Comparison of ENCODE assay signal across 8 mouse cellular contexts in the genomic region with DNA sequence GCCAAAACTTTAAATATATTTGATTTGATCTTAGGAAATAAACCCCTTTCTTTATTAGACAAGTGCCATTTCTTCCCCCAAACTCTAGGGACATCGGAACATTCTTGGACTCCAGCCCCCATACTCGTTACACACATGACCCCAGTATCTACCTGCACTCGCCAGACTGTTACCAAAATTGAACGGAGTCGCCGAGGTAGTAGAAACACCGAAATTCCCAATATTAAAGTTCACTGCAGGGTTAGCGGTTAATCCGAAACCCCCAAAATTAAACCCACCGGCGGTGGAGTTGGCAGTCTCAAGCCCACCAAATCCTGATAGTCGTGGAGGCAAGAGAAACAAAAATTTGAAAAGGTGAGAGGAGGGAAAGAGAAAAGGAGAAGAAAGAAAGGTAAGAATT. TPM values are rescaled to one million over a fixed set of nuclear protein-coding genes. Genes with fewer than 3 reads are reported as not detected.
DNase-seq lines count a peak whose midpoint lies in the region; ATAC-seq lines count a peak whose summit lies in the region.

No protein-coding gene starts in this region.

- H3K4me2 ChIP-seq in kidney, embryonic 15.5 days: peak overlapping the region; percentile 84
- H3K4me2 ChIP-seq in forebrain, embryonic 16.5 days (ENCODE audit: low read length): peak overlapping the region; percentile 85

- peaks cover 9% of the 10 kb centered on the region for H3K4me1 ChIP-seq in kidney, embryonic 15.5 days
- peaks cover 25% of the 10 kb centered on the region for H3K4me1 ChIP-seq in forebrain, embryonic 16.5 days (replicated peaks; ENCODE audit: control insufficient read depth, insufficient read depth, low read length)
- H3K4me1 ChIP-seq in midbrain, embryonic 10.5 days: peaks cover 20% of the 10 kb centered on the region

- peak overlapping the region; percentile 90 for H3K9ac ChIP-seq in kidney, embryonic 15.5 days
- H3K9ac ChIP-seq in forebrain, embryonic 16.5 days (replicated peaks; ENCODE audit: low read depth, low read length): peak overlapping the region; percentile 93

- no peak overlapping the region for H3K27ac ChIP-seq in kidney, embryonic 15.5 days
- H3K27ac ChIP-seq in forebrain, embryonic 16.5 days (ENCODE audit: low read length): no peak overlapping the region
- H3K27ac ChIP-seq in midbrain, embryonic 10.5 days (replicated peaks): peak overlapping the region; percentile 98

- H3K4me3 ChIP-seq in kidney, embryonic 15.5 days (replicated peaks): peak overlapping the region; percentile 86
- peak overlapping the region; percentile 97 for H3K4me3 ChIP-seq in forebrain, embryonic 16.5 days (replicated peaks; ENCODE audit: low read length)
- peak overlapping the region; percentile 99 for H3K4me3 ChIP-seq in midbrain, embryonic 10.5 days

- H3K36me3 ChIP-seq in kidney, embryonic 15.5 days: peaks cover 13% of the 10 kb centered on the region
- H3K36me3 ChIP-seq in forebrain, embryonic 16.5 days (ENCODE audit: control insufficient read depth, insufficient read depth): peaks cover 2% of the 10 kb centered on the region; the same call in 1 of the 2 replicates
- peaks cover 17% of the 10 kb centered on the region for H3K36me3 ChIP-seq in midbrain, embryonic 10.5 days

- no peaks in the 10 kb centered on the region for H3K9me3 ChIP-seq in kidney, embryonic 15.5 days (replicated peaks)
- no peaks in the 10 kb centered on the region for H3K9me3 ChIP-seq in forebrain, embryonic 16.5 days (ENCODE audit: control insufficient read depth, low read length)
- H3K9me3 ChIP-seq in midbrain, embryonic 10.5 days (replicated peaks): no peaks in the 10 kb centered on the region

- ATAC-seq in kidney, embryonic 15.5 days (replicated peaks; ENCODE audit: low FRiP score): no peak
- no peak for ATAC-seq in forebrain, embryonic 16.5 days
- ATAC-seq in CD4-positive, CD25-positive, alpha-beta regulatory T cell, adult 4 months: no peak

- under 1% methylated on average over 12 of the region's 12 CpGs for WGBS in kidney, embryonic 15.5 days
- under 1% methylated on average over 12 of the region's 12 CpGs for WGBS in forebrain, embryonic 16.5 days
- 2% methylated on average over 12 of the region's 12 CpGs for WGBS in midbrain, embryonic 10.5 days

- no peaks in the 10 kb centered on the region for H3K27me3 ChIP-seq in kidney, embryonic 15.5 days
- no peaks in the 10 kb centered on the region for H3K27me3 ChIP-seq in forebrain, embryonic 16.5 days (replicated peaks; ENCODE audit: control insufficient read depth, insufficient read depth, low read length)
- H3K27me3 ChIP-seq in midbrain, embryonic 10.5 days (ENCODE audit: low read depth, poor library complexity, severe bottlenecking): no peaks in the 10 kb centered on the region

- no peak for DNase-seq in kidney, postnatal 36 days
- DNase-seq in MN1 (ENCODE audit: low spot score): peak; percentile 24
- DNase-seq in midbrain, embryonic 10.5 days (ENCODE audit: low spot score): peak; percentile 16
- no peak for DNase-seq in layer of hippocampus, postnatal 14 days (ENCODE audit: low spot score in 2 of 2)
- DNase-seq in gastrocnemius, adult 8-10 months (ENCODE audit: low spot score in 2 of 2): no peak

RNA-seq across cellular contexts. Expression of a gene that starts 0.9 kb away (rescaled TPM):
- 54.1 and 55.1 TPM in 2 replicates for polyA plus RNA-seq in kidney, embryonic 15.5 days (2015; fragmentation: Nextera tagmentation; extraction: Ambion mirVana)
- 63.4 and 65.6 TPM in 2 replicates for polyA plus RNA-seq in forebrain, embryonic 16.5 days (2015; fragmentation: Nextera tagmentation; extraction: Ambion mirVana)
- 63.4 and 70.0 TPM in 2 replicates for polyA plus RNA-seq in midbrain, embryonic 10.5 days (2016; fragmentation: Nextera tagmentation; extraction: Ambion mirVana)
- 10 to 100 TPM; 41.3 to 42.7 TPM for polyA plus RNA-seq in CD4-positive, CD25-positive, alpha-beta regulatory T cell, adult 4 months (2017; shearing (Covaris generic))
- total RNA-seq in layer of hippocampus, postnatal 14 days (2021): 10 to 100 TPM; 30.2 to 33.8 TPM
- 10 to 100 TPM in 3 of 4 experiments, 1 to 10 TPM in 1; 9.5 to 13.5 (median 10.8) TPM for total RNA-seq in gastrocnemius, adult 8-10 months (2022)

Comparison
In these comparisons a context has a peak if more than half of its experiments do, and no peak if none do; other contexts are left out.
1. DNase-seq: peak in MN1 (single experiment) and midbrain, embryonic 10.5 days (single experiment); none in kidney, postnatal 36 days (0 of 2), layer of hippocampus, postnatal 14 days (0 of 2) and gastrocnemius, adult 8-10 months (0 of 2).
2. Peak in every context shown above with its lines, with median percentiles within 50 percentile points of each other: H3K4me3 ChIP-seq.